Mouse (Mus musculus) hindbrain, embryonic 10.5 days (tissue): ENCODE data around the gene Thap3. TPM values are rescaled to one million over a fixed set of nuclear protein-coding genes. Genes with fewer than 3 reads are reported as not detected.

Experiments used
- DNase-seq: peaks from one replicate; pipeline ENCODE4 v3.0.0-alpha.2; 2017; ENCODE audit warnings: low spot score
- H3K27ac ChIP-seq: fragments of 300-500 bp; sonication (generic); 2 replicates; pipeline ENCODE4 v1.5.1; 2016; ENCODE audit warnings: mild to moderate bottlenecking, moderate library complexity
- H3K27me3 ChIP-seq: fragments of 300-500 bp; sonication (generic); 2 replicates; pipeline ENCODE4 v1.6.1; 2016; ENCODE audit warnings: mild to moderate bottlenecking; ENCODE audit not compliant: poor library complexity, insufficient read depth, severe bottlenecking
- H3K36me3 ChIP-seq: fragments of 300-500 bp; sonication (generic); 2 replicates; pipeline ENCODE4 v1.6.1; 2016; ENCODE audit warnings: mild to moderate bottlenecking, moderate library complexity
- H3K4me1 ChIP-seq: fragments of 300-500 bp; sonication (generic); replicated peaks from 2 replicates; pipeline ENCODE4 v1.6.1; 2016; ENCODE audit warnings: mild to moderate bottlenecking
- H3K4me3 ChIP-seq: fragments of 300-500 bp; sonication (generic); 2 replicates; pipeline ENCODE4 v1.5.1; 2016; ENCODE audit warnings: mild to moderate bottlenecking, moderate library complexity
- H3K9me3 ChIP-seq: fragments of 300-500 bp; sonication (generic); 2 replicates; pipeline ENCODE4 v1.6.1; 2016; ENCODE audit warnings: mild to moderate bottlenecking, moderate library complexity
- WGBS: fragments of 180-500 bp; shearing (Covaris S2); methylation state at CpG from one replicate; pipeline ENCODE4 v1.1.7; 2016; 5-methylcytosine and 5-hydroxymethylcytosine counted together
- polyA plus RNA-seq: library from polyadenylated mRNA; unstranded; fragments of >200 nt; fragmentation: Nextera tagmentation; extraction: Ambion mirVana; gene quantifications from 2 replicates; pipeline ENCODE4 v1.2.1, GENCODE M21; 2016

The Thap3 gene
- polyA plus RNA-seq, 1 experiment from 2014 or later: 36.2 TPM

DNA sequence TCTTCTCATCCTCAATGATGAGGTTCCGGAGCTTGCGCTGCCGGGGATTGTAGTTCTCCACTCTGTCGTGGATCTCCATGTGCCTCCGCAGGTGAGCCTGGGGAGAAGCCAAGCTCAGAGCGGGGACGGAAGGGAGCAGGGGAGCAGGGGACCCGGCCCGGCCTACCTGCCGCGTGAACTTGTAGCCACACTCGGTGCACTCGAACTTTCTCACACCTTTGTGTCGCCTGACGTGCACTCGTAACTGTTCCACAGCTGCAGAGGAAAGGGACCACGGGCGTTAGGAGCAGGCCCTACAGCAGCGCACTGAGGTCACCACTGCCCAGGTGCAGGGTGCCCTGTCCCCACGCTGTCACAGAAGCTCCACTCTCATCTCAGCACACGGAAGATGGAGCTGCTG is 31.2 kb upstream of the Thap3 start:
- H3K4me3 ChIP-seq: no peak overlapping the region
- peaks cover 99% of the 10 kb centered on the region for H3K36me3 ChIP-seq
- no peaks in the 10 kb centered on the region for H3K9me3 ChIP-seq
- no peak for DNase-seq
- H3K27ac ChIP-seq: no peak overlapping the region
- H3K4me1 ChIP-seq: peaks cover 22% of the 10 kb centered on the region
- WGBS: 93% methylated on average over 21 of the region's 21 CpGs
- H3K27me3 ChIP-seq: no peaks in the 10 kb centered on the region

DNA sequence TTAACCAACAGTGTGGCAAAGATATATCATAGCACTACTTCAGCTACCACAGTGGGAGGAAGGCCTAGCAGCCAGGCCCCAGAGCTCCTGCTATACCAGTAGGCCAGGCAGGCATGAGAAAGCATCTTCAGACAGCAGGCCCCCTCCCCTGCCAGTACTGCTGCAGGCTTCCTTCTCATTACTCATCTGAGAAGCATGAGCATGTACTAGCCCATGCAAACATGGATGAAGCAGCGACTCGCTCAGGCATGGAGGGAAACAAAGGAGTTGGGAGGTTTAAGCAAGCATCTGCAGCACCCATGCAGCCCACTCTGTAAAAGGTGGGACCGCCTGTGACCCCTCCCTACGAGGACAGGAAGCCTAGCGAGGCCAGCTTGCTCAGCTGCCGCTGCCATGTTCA is 30.3 kb upstream of the Thap3 start:
- no peak for DNase-seq
- Histone ChIP-seq H3K27ac (no peak overlapping the region), H3K36me3 (peaks cover 99% of the 10 kb centered on the region), H3K4me3 (no peak overlapping the region), H3K4me1 (peaks cover 13% of the 10 kb centered on the region), H3K9me3 (no peaks in the 10 kb centered on the region), H3K27me3 (no peaks in the 10 kb centered on the region)
- 84% methylated on average over 6 of the region's 6 CpGs for WGBS

DNA sequence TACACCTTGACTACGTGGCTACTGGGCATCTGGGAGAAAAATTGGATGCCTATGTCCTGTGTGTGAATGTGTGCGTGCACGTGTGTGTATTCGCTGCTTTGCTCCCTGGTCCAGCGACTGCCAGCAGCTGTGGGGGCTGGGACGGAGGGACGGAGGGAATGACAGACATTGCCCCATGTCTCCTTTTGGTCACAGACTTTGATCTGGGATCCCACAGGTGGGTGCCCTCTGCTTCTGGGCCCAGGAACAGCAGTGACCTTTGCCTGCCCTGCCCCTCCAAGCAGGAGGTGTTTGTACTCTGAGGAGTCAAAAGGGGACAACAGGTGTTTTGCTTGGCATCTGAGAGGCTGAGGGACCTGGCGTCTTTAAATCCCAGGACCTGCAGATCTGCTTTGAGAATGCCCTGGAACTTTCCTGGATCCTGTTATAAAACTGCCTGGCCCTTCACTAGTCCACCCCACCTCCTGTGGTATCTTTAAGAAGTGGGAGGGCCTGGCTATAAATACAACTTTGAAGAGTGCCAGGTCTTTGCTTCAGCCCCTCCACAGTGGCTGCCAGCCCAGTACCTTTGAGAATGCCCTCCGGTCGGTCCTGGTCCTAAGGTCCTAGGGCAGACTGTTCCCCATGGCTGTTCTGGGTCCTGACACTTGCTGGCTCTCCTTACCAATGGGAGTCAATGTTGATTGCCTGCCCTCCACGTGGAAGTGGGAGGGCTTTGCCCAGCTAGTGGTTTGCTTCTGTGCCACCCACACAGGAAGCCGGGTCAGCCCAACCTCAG is 24.4 kb upstream of the Thap3 start:
- H3K36me3 ChIP-seq: peaks cover 60% of the 10 kb centered on the region

DNA sequence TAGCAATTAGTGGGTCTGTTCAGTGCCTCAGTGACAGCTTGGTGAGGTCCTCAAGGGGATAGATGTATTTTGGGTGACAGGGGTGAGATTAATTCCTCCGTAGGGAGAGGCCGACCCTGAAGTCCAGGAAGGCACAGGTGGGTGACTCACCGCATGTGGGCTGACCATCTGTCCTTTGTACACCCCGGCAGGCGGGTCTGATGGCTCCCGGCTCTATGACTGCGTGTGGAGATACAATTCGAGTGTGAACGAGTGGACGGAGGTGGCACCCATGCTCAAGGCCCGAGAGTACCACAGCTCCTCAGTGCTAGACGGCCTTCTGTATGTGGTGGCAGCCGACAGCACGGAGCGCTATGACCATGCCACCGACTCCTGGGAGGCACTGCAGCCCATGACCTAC is 23.3 kb upstream of the Thap3 start:
- peaks cover 46% of the 10 kb centered on the region for H3K4me1 ChIP-seq
- WGBS: 95% methylated on average over 16 of the region's 16 CpGs
- no peak for DNase-seq
- H3K27me3 ChIP-seq: peaks cover 22% of the 10 kb centered on the region
- H3K36me3 ChIP-seq: peaks cover 50% of the 10 kb centered on the region
- no peak overlapping the region for H3K4me3 ChIP-seq
- H3K27ac ChIP-seq: no peak overlapping the region
- H3K9me3 ChIP-seq: no peaks in the 10 kb centered on the region

More for the DNA sequence above, 24.4 kb upstream of the Thap3 start:
- Histone ChIP-seq H3K9me3 (no peaks in the 10 kb centered on the region), H3K4me1 (peaks cover 35% of the 10 kb centered on the region), H3K4me3 (no peak overlapping the region), H3K27me3 (peaks cover 10% of the 10 kb centered on the region), H3K27ac (no peak overlapping the region)
- DNase-seq: no peak
- WGBS: 87% methylated on average over 12 of the region's 12 CpGs

DNA sequence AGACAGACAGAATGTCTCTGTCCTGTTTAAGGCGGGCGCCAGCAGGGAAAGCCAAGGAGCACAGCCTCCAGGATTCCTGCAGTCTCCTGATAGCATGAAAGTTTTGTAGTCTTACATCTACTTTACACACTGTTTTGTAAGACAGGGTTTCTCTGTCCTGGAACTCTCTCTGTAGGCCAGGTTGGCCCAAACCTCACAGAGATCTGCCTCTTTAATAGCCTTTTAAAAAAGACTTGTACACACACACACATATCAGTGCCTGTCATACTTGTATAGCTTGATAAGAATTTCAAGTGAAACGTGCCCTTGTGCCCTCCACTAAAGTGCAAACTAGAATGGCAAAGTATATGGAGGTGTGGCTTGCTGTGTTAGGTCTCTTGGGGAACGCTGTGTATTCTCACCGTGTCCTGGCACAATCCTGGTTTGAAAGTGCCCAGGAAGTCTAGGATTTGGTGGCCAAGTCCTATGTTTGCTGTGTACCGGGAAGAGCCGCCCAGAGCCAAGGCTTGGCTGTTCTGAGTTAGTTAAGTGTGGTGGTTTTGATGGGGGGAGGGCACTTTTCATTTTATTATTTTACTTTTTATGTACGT is 22.5 kb upstream of the Thap3 start:
- peaks cover 30% of the 10 kb centered on the region for H3K27me3 ChIP-seq
- H3K27ac ChIP-seq: no peak overlapping the region
- 77% methylated on average over 8 of the region's 8 CpGs for WGBS
- DNase-seq: no peak
- H3K36me3 ChIP-seq: peaks cover 42% of the 10 kb centered on the region
- H3K4me3 ChIP-seq: peak overlapping the region; percentile 72
- peaks cover 54% of the 10 kb centered on the region for H3K4me1 ChIP-seq
- no peaks in the 10 kb centered on the region for H3K9me3 ChIP-seq

DNA sequence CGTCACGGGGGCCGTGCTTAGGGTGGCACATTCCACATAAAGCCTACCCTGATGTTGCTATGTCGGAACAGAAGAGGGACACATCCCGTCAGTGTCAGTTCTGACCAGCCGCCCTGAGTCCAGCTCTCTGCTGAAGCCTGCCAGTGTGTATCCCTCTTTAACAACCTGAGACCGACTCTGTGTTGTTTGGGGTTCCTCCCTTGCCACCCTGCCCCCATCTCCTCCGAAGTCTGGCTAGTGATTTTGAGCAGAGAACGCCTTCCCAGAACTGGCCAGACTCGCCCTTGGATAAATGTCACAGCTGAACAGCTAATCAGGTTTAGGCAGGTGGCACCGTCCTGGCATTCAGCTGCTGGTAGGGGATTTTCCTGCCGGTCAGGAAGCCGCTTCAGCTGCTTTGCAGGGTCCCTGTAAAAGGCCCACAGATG is 21.9 kb upstream of the Thap3 start:
- no peak for DNase-seq
- Histone ChIP-seq H3K27me3 (peaks cover 31% of the 10 kb centered on the region), H3K36me3 (peaks cover 36% of the 10 kb centered on the region), H3K4me3 (peak overlapping the region; percentile 72), H3K4me1 (peaks cover 54% of the 10 kb centered on the region), H3K9me3 (no peaks in the 10 kb centered on the region), H3K27ac (0 out of 2 replicates have a peak overlapping the region, but pooled peaks have one; percentile 84)
- WGBS: 10% methylated on average over 13 of the region's 13 CpGs

DNA sequence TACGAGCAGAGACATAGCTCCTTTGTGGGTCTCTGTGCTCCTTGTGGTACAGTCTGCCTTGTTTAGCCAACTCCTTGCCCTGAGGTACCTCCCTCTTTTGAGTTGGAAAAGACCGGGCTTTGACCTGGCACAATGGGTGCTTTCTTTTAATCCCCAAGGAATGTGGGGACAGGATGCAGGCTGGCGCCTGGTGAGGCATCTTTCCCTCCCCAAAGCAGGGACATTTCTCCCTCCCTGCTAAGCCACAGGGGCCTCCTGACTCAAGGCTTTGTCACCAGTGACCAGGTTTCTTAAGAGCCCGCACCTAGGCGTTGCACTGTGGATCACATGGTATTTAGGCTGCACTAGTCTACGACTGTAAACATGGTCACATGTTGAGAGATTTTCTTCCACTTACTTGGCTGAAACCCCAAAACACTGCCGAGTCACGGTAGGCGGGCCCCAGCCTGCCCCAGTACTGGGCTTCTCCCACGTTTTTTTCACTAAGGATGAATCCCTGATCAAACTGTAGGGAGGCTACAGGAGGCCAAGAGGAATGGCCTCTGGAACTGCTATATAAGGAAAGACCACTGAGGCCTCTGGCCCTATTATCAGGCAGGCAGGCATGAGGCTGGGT is 21.4 kb upstream of the Thap3 start:
- H3K27ac ChIP-seq: peak overlapping the region; percentile 84
- H3K4me3 ChIP-seq: peak overlapping the region; percentile 72
- WGBS: 4% methylated on average over 10 of the region's 10 CpGs
- peak; percentile 30 for DNase-seq
- peaks cover 31% of the 10 kb centered on the region for H3K36me3 ChIP-seq
- peaks cover 58% of the 10 kb centered on the region for H3K4me1 ChIP-seq
- peaks cover 31% of the 10 kb centered on the region for H3K27me3 ChIP-seq
- no peaks in the 10 kb centered on the region for H3K9me3 ChIP-seq

DNA sequence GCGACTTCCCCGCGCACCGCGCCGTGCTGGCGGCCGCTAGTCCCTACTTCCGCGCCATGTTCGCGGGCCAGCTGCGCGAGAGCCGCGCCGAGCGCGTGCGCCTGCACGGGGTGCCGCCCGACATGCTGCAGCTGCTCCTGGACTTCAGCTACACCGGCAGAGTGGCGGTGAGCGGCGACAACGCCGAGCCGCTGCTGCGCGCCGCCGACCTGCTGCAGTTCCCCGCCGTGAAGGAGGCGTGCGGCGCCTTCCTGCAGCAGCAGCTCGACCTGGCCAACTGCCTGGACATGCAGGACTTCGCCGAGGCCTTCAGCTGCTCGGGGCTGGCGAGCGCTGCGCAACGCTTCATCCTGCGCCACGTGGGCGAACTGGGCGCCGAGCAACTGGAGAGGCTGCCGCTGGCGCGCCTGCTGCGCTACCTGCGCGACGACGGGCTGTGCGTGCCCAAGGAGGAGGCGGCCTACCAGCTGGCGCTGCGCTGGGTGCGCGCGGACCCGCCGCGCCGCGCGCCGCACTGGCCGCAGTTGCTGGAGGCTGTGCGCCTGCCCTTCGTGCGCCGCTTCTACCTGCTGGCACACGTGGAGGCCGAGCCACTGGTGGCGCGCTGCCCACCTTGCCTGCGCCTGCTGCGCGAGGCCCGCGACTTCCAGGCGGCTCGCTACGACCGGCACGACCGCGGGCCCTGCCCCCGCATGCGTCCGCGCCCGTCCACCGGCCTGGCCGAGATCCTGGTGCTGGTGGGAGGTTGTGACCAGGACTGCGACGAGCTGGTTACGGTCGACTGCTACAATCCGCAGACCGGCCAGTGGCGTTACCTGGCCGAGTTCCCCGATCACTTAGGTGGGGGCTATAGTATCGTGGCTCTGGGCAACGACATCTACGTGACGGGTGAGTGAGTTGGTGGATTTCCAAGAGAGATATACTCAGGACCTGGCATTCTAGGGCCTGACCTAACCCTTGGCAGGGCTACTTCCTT is 20.6 kb upstream of the Thap3 start:
- Histone ChIP-seq H3K27me3 (peaks cover 31% of the 10 kb centered on the region), H3K9me3 (no peaks in the 10 kb centered on the region), H3K4me1 (peaks cover 58% of the 10 kb centered on the region), H3K4me3 (peak overlapping the region; percentile 72), H3K36me3 (peaks cover 23% of the 10 kb centered on the region), H3K27ac (peak overlapping the region; percentile 84)
- DNase-seq: no peak
- WGBS: under 1% methylated on average over 115 of the region's 115 CpGs

DNA sequence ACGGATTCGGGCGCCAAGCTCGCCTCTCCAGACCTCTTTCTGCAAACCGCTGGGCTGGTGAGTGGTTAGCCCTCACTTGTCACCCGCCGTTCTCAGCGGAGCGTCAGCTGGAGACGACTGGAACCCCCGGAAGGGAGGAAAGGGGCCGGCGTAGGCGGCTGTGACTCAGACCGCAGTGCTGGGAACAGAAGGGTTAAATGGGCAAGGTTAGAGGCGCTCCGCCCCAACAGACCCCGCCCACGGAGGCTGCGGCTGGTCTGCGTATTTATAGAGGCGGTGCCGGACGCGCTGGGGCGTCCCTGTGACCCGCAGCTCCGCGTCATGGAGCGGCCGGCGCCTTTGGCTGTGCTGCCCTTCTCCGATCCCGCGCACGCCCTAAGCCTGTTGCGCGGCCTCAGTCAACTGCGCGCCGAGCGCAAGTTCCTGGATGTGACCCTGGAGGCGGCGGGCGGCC is 19.9 kb upstream of the Thap3 start, which contains the start of gene Klhl21:
Gene Klhl21 (plus strand): TSS at position 182 of the 454 bp plus-strand sequence.
- WGBS: under 1% methylated on average over 45 of the region's 45 CpGs
- Histone ChIP-seq H3K36me3 (peaks cover 16% of the 10 kb centered on the region), H3K27me3 (peaks cover 31% of the 10 kb centered on the region), H3K9me3 (no peaks in the 10 kb centered on the region), H3K27ac (peak within 1 kb of the TSS; percentile 84), H3K4me1 (peaks cover 58% of the 10 kb centered on the region), H3K4me3 (peak within 1 kb of the TSS; percentile 72)
- DNase-seq: peak; percentile 92

DNA sequence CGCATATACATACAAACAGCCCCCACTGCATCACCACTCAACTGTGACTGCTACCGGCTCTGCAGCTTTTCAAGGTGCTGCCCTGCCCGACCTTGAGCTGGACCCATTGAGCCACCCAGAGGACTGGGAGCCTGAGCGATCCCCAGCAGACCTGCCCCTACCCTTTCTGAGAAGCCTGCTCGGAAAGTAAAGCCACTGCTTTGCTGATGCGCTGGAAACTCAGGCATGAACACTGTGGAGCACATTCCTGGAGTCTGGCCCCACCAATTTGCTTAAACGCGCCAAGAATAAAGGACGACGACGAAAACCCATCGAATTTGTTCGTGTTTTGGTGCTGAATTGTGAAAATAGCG is 19.3 kb upstream of the Thap3 start:
- Histone ChIP-seq H3K9me3 (no peaks in the 10 kb centered on the region), H3K4me3 (peak overlapping the region; percentile 72), H3K4me1 (peaks cover 58% of the 10 kb centered on the region), H3K36me3 (peaks cover 10% of the 10 kb centered on the region), H3K27me3 (peaks cover 31% of the 10 kb centered on the region), H3K27ac (peak overlapping the region; percentile 84)
- WGBS: under 1% methylated on average over 14 of the region's 14 CpGs
- DNase-seq: no peak

DNA sequence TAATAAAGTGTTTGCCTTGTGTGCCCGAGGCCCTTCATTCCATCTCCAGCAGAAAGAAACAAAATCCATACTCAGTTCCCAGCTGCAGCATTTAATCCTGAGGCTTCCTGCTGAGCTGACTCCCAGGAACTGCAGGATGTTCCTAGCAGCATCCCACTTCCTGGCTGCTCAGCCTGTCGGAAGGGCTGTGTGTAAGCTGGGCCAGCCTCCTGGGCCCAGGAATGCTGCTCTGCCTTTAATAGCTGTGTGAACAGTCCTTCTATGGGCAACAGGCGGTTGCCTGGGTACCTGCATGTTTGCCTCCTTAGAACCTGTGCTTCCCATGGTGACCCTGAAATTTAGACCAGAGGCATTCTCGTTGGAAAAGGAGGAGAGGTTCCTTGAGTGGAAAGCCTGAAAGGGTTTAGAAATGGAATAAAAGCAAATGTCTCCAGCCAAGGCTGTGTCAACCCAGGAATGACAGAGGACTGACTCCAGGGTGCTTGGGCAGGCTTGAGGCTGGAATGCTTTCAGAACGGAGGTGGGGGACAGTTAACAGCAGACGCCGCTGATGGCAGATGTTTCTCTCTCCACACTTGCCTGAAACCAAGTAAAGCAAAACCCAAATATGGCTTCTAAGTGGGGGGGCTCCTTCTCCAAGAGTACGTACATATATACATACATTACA is 18.8 kb upstream of the Thap3 start:
- H3K4me3 ChIP-seq: peak overlapping the region; percentile 72
- peaks cover 5% of the 10 kb centered on the region for H3K36me3 ChIP-seq
- no peak for DNase-seq
- no peaks in the 10 kb centered on the region for H3K9me3 ChIP-seq
- 5% methylated on average over 8 of the region's 8 CpGs for WGBS
- peak overlapping the region; percentile 84; the same call in 1 of the 2 replicates for H3K27ac ChIP-seq
- peaks cover 58% of the 10 kb centered on the region for H3K4me1 ChIP-seq
- peaks cover 31% of the 10 kb centered on the region for H3K27me3 ChIP-seq

DNA sequence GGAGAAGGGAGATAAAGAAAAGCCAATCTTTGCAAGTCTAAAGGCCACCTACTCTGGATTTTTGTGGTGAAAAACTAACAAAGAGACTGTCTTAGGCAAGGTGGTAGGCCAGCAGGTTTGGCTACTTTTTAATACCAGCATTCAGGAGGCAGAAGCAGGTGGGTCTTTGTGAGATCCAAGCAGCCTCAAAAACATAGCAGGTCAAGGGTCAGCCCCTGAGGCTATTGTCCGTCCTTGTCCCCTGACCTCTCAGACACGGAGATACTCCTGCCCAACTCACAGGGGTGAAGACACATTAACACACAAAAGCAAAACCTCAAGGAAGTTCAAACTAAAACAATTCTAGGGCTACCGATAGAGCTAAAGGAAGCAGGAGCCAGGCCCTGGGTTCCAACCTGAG is 18.0 kb upstream of the Thap3 start:
- Histone ChIP-seq H3K4me1 (peaks cover 58% of the 10 kb centered on the region), H3K36me3 (no peaks in the 10 kb centered on the region), H3K27ac (no peak overlapping the region), H3K9me3 (no peaks in the 10 kb centered on the region), H3K27me3 (peaks cover 31% of the 10 kb centered on the region), H3K4me3 (no peak overlapping the region)
- WGBS: 13% methylated on average over 3 of the region's 3 CpGs
- DNase-seq: no peak
